Mouse (Mus musculus): Measurements from ENCODE around the gene H2-Eb1.

DNA sequence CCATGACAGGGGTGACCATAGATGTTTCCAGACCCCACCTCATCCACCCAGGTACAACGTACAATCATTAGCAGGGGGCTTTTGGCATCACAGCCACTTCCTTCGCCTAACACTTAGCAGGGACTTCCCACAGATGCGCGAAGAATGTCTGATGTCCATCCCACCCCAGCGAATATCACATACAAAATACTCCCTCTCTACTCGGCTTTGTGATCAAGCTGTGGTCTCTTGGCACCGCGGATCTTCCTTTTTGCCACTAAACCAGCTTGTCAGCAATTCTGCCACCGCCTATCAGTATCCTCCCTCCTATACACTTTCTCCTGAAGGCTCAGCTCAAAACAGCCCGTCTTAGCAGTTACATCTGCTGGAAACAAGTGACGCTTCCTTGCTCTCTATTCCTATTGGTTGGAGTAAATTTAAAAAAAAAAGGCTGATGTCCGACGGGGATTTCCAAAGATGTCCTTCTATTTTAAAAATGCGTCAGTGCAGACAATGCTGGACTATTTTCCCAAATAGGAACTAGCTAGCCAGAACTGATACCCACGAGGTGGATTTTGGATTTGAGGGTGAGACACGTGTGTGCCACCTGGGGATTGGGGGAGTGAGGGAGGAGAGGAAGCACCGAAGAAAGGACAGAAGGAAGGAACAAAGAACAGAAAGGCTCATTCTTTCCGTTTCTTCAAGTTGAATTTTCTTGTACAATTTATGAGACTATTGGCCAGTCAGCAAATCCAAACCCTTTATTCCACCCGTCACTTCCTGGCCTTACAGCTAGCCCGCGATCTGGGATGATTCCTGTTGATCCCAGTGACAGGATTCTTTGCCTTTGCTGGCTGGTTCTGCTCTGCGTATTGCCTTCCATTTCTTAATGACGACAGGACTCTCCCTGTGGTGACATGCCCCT lies 9.5 kb upstream of the H2-Eb1 start:
- no peak for TF ChIP-seq CTCF (IDR thresholded peaks at IDR 0.05; ENCODE audit: low read depth, low read length)
- no peak for TF ChIP-seq TAL1 (conservative IDR thresholded peaks at IDR 0.05; ENCODE audit: low read depth, low read length)
- TF ChIP-seq POLR2AphosphoS5 (IDR thresholded peaks at IDR 0.05; ENCODE audit: insufficient replicate concordance, low read depth, low read length): no peak
- no peak for TF ChIP-seq GATA2 (IDR thresholded peaks at IDR 0.05; ENCODE audit: borderline replicate concordance, low read depth, low read length)

Measured in G1E (cell line).